Comparison of ENCODE assay signal across 8 mouse cellular contexts in the genomic region with DNA sequence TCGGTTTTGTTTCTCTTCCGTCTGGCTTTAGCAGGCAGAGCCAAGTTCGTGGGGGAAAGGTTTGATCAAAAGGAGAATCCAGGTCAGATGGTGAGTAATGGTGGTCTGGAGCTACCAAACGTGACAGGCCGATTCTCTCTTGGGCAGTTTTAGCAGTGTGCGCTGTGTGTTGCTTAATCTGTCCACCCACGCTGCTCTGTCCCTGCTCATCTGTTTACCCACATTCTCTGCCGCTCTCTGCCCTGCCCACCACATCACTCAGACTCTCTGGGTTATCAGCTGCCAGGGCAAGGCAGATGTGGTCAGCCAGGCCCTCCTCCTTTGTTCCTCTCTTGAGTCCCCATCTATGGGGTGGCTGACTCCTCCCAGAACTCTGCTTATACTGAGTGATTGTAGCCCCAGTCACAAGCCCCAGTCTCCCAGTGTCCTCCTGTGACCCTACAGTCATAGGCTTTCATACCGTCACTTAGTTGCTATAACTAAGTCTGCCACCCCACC.
DNase-seq lines count a peak whose midpoint lies in the region; ATAC-seq lines count a peak whose summit lies in the region.
"Had no signal": no experiment of that assay in that cellular context is flagged by ENCODE, and none has a peak within 500 bp of the region (broad histone marks: within the 10 kb centered on the region; RNA-seq: fewer than 3 reads in every experiment).

No protein-coding gene starts in this region.

- H3K27ac ChIP-seq in forebrain, embryonic 11.5 days (ENCODE audit: low read depth, low read length) = no peak overlapping the region
- H3K27ac ChIP-seq in liver, embryonic 16.5 days (ENCODE audit: low read length) = no peak overlapping the region
- H3K27ac ChIP-seq in stomach, embryonic 16.5 days (ENCODE audit: low read length) = no peak overlapping the region
- H3K27ac ChIP-seq: limb, embryonic 15.5 days had no signal

- no peaks in the 10 kb centered on the region for H3K27me3 ChIP-seq in forebrain, embryonic 11.5 days (ENCODE audit: control insufficient read depth, insufficient read depth, low read length)
- H3K27me3 ChIP-seq in liver, embryonic 16.5 days (ENCODE audit: control insufficient read depth, insufficient read depth, low read depth, low read length) = no peaks in the 10 kb centered on the region
- H3K27me3 ChIP-seq in stomach, embryonic 16.5 days (ENCODE audit: control insufficient read depth, insufficient read depth, low read length) = no peaks in the 10 kb centered on the region

- 23% methylated on average over 9 of the region's 9 CpGs for WGBS in forebrain, embryonic 11.5 days
- WGBS in liver, embryonic 16.5 days (ENCODE audit: insufficient replicate concordance) = 4% methylated on average over 9 of the region's 9 CpGs
- WGBS in stomach, embryonic 16.5 days = 36% methylated on average over 9 of the region's 9 CpGs

- H3K9me3 ChIP-seq in forebrain, embryonic 11.5 days (ENCODE audit: control insufficient read depth, low read length) = no peaks in the 10 kb centered on the region
- H3K9me3 ChIP-seq in liver, embryonic 16.5 days (replicated peaks; ENCODE audit: control insufficient read depth, low read length) = no peaks in the 10 kb centered on the region
- H3K9me3 ChIP-seq in stomach, embryonic 16.5 days (replicated peaks; ENCODE audit: control insufficient read depth, low read length) = no peaks in the 10 kb centered on the region
- H3K9me3 ChIP-seq: limb, embryonic 15.5 days had no signal

- H3K9ac ChIP-seq in forebrain, embryonic 11.5 days (ENCODE audit: low read length) = no peak overlapping the region
- peak overlapping the region; percentile 5; the same call in 1 of the 2 replicates for H3K9ac ChIP-seq in liver, embryonic 16.5 days (ENCODE audit: low read depth, low read length)
- no peak overlapping the region for H3K9ac ChIP-seq in stomach, embryonic 16.5 days (ENCODE audit: low read length)
- H3K9ac ChIP-seq: limb, embryonic 15.5 days had no signal

- DNase-seq in lung, postnatal 10 days = peak; percentile 51
- no peak for DNase-seq in lung, adult 18-20 months
- DNase-seq in forebrain, embryonic 11.5 days (ENCODE audit: low spot score) = no peak
- no peak for DNase-seq in left cerebral cortex, postnatal 4 days
- no peak for DNase-seq in thymus, postnatal 14 days

- H3K4me1 ChIP-seq in forebrain, embryonic 11.5 days (replicated peaks; ENCODE audit: control insufficient read depth, insufficient read depth, low read length) = peaks cover 19% of the 10 kb centered on the region
- peaks cover 4% of the 10 kb centered on the region for H3K4me1 ChIP-seq in liver, embryonic 16.5 days (ENCODE audit: control insufficient read depth, low read depth, low read length)
- H3K4me1 ChIP-seq in stomach, embryonic 16.5 days (ENCODE audit: control insufficient read depth, insufficient read depth, low read length) = peaks cover 9% of the 10 kb centered on the region
- H3K4me1 ChIP-seq: limb, embryonic 15.5 days had no signal

- no peaks in the 10 kb centered on the region for H3K36me3 ChIP-seq in forebrain, embryonic 11.5 days (ENCODE audit: control insufficient read depth, insufficient read depth, low read length)
- H3K36me3 ChIP-seq in liver, embryonic 16.5 days (ENCODE audit: control insufficient read depth, insufficient read depth) = no peaks in the 10 kb centered on the region
- no peaks in the 10 kb centered on the region for H3K36me3 ChIP-seq in stomach, embryonic 16.5 days (ENCODE audit: control insufficient read depth, insufficient read depth, low read length)
- H3K36me3 ChIP-seq: limb, embryonic 15.5 days had no signal

- ATAC-seq in forebrain, embryonic 11.5 days (replicated peaks; ENCODE audit: low FRiP score) = peak; percentile 52; the same call in 1 of the 2 replicates
- peak; percentile 90 for ATAC-seq in liver, embryonic 16.5 days (ENCODE audit: low read depth)
- peak; percentile 62 for ATAC-seq in stomach, embryonic 16.5 days (ENCODE audit: insufficient read depth, low FRiP score)

- no peak overlapping the region for H3K4me3 ChIP-seq in forebrain, embryonic 11.5 days (ENCODE audit: low read depth, low read length)
- H3K4me3 ChIP-seq in liver, embryonic 16.5 days (ENCODE audit: low read depth, low read length) = no peak overlapping the region
- no peak overlapping the region for H3K4me3 ChIP-seq in stomach, embryonic 16.5 days (replicated peaks; ENCODE audit: low read length)
- H3K4me3 ChIP-seq: limb, embryonic 15.5 days had no signal

- no peak overlapping the region for H3K4me2 ChIP-seq in forebrain, embryonic 11.5 days (ENCODE audit: low read depth, low read length, severe bottlenecking)
- peak overlapping the region; percentile 48 for H3K4me2 ChIP-seq in liver, embryonic 16.5 days (ENCODE audit: low read depth, low read length)
- H3K4me2 ChIP-seq in stomach, embryonic 16.5 days (ENCODE audit: low read depth, low read length) = no peak overlapping the region
- H3K4me2 ChIP-seq: limb, embryonic 15.5 days had no signal

- intact Hi-C loops in left cerebral cortex, postnatal 4 days (cut with DNase I) = no loop called here
